In the genomic region with DNA sequence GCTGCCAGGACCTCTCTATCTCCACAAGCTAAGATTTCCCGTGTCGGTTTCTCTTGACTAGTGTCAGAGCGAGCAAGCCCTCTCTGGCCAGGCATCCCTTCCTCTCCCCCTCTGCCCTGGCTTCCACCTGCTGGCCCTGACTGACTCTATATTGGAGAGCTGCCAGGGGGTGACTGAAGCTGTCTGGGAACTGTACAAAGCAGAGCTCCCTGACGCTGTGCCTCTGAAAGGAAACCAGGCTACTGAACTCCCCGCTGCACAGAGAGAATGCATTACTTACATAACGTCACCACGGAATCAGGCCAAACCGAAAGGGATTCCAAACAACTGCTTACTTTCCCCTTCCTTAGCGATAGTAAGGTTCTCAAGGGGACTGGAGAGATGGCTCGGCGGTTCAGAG, we compare ENCODE assay signal across 9 mouse cellular contexts.
DNase-seq lines count a peak whose midpoint lies in the region; ATAC-seq lines count a peak whose summit lies in the region.
"Had no signal": no experiment of that assay in that cellular context is flagged by ENCODE, and none has a peak within 500 bp of the region (broad histone marks: within the 10 kb centered on the region; RNA-seq: fewer than 3 reads in every experiment).

No protein-coding gene starts in this region.

- DNase-seq in limb, embryonic 10.5 days (ENCODE audit: low spot score) = no peak
- DNase-seq in cerebellum, adult 18-20 months = peak; percentile 42 to 44
- DNase-seq in gastrocnemius, postnatal 10 days = peak; percentile 49
- peak; percentile 72 for DNase-seq in hindbrain, embryonic 14.5 days (ENCODE audit: low spot score)
- peak; percentile 41 to 67 for DNase-seq in layer of hippocampus, postnatal 14 days (ENCODE audit: low spot score in 2 of 2)
- no peak for DNase-seq in B cell, adult 2 months

- 0 out of 2 replicates have a peak, but pooled peaks cover 8% of the 10 kb centered on the region for H3K36me3 ChIP-seq in limb, embryonic 13.5 days
- H3K36me3 ChIP-seq in limb, embryonic 10.5 days = peaks cover 5% of the 10 kb centered on the region
- H3K36me3 ChIP-seq in hindbrain, embryonic 14.5 days (replicated peaks; ENCODE audit: control insufficient read depth, insufficient read depth) = no peaks in the 10 kb centered on the region
- H3K36me3 ChIP-seq in midbrain, embryonic 15.5 days (replicated peaks) = no peaks in the 10 kb centered on the region

- peaks cover 15% of the 10 kb centered on the region for H3K4me1 ChIP-seq in limb, embryonic 13.5 days
- peaks cover 4% of the 10 kb centered on the region for H3K4me1 ChIP-seq in limb, embryonic 10.5 days
- H3K4me1 ChIP-seq in hindbrain, embryonic 14.5 days (replicated peaks; ENCODE audit: control insufficient read depth, insufficient read depth, low read length) = peaks cover 7% of the 10 kb centered on the region
- peaks cover 6% of the 10 kb centered on the region; the same call in 1 of the 2 replicates for H3K4me1 ChIP-seq in midbrain, embryonic 15.5 days

- no peak overlapping the region for H3K9ac ChIP-seq in limb, embryonic 13.5 days
- no peak overlapping the region for H3K9ac ChIP-seq in hindbrain, embryonic 14.5 days
- no peak overlapping the region for H3K9ac ChIP-seq in midbrain, embryonic 15.5 days

- peak; percentile 67; the same call in 1 of the 2 replicates for ATAC-seq in limb, embryonic 13.5 days (ENCODE audit: low FRiP score, low read depth)
- peak; percentile 81 for ATAC-seq in hindbrain, embryonic 14.5 days (ENCODE audit: low FRiP score)
- ATAC-seq in midbrain, embryonic 15.5 days (replicated peaks) = peak; percentile 78

- H3K27me3 ChIP-seq in limb, embryonic 13.5 days = no peaks in the 10 kb centered on the region
- no peaks in the 10 kb centered on the region for H3K27me3 ChIP-seq in limb, embryonic 10.5 days (ENCODE audit: low read depth, poor library complexity, severe bottlenecking)
- no peaks in the 10 kb centered on the region for H3K27me3 ChIP-seq in hindbrain, embryonic 14.5 days (ENCODE audit: control insufficient read depth, insufficient read depth, low read length)
- no peaks in the 10 kb centered on the region for H3K27me3 ChIP-seq in midbrain, embryonic 15.5 days (replicated peaks)
- H3K27me3 ChIP-seq: CH12.LX had no signal

- 66% methylated on average over 11 of the region's 11 CpGs for WGBS in limb, embryonic 13.5 days
- 93% methylated on average over 11 of the region's 11 CpGs for WGBS in limb, embryonic 10.5 days
- WGBS in hindbrain, embryonic 14.5 days = 33% methylated on average over 11 of the region's 11 CpGs
- 37% methylated on average over 11 of the region's 11 CpGs for WGBS in midbrain, embryonic 15.5 days

- no peak overlapping the region for H3K27ac ChIP-seq in limb, embryonic 13.5 days
- H3K27ac ChIP-seq in limb, embryonic 10.5 days = no peak overlapping the region
- peak overlapping the region; percentile 61 for H3K27ac ChIP-seq in hindbrain, embryonic 14.5 days
- peak overlapping the region; percentile 51; the same call in 1 of the 2 replicates for H3K27ac ChIP-seq in midbrain, embryonic 15.5 days

- H3K4me2 ChIP-seq in limb, embryonic 13.5 days (replicated peaks) = no peak overlapping the region
- no peak overlapping the region; the same call in 1 of the 2 replicates for H3K4me2 ChIP-seq in hindbrain, embryonic 14.5 days (replicated peaks)
- no peak overlapping the region for H3K4me2 ChIP-seq in midbrain, embryonic 15.5 days

- H3K9me3 ChIP-seq in limb, embryonic 13.5 days = peaks cover 10% of the 10 kb centered on the region
- H3K9me3 ChIP-seq in limb, embryonic 10.5 days (replicated peaks) = 0 out of 2 replicates have a peak, but pooled peaks cover 3% of the 10 kb centered on the region
- peaks cover 10% of the 10 kb centered on the region for H3K9me3 ChIP-seq in hindbrain, embryonic 14.5 days (ENCODE audit: control insufficient read depth, low read length)
- H3K9me3 ChIP-seq in midbrain, embryonic 15.5 days = peaks cover 5% of the 10 kb centered on the region

- no peak overlapping the region for H3K4me3 ChIP-seq in limb, embryonic 13.5 days
- H3K4me3 ChIP-seq in limb, embryonic 10.5 days = no peak overlapping the region
- no peak overlapping the region for H3K4me3 ChIP-seq in hindbrain, embryonic 14.5 days (replicated peaks; ENCODE audit: low read length)
- H3K4me3 ChIP-seq in midbrain, embryonic 15.5 days = no peak overlapping the region

Comparison
In these comparisons a context has a peak if more than half of its experiments do, and no peak if none do; other contexts are left out.
1. H3K27ac ChIP-seq: peak in hindbrain, embryonic 14.5 days (single experiment) and midbrain, embryonic 15.5 days (single experiment); none in limb, embryonic 13.5 days (single experiment) and limb, embryonic 10.5 days (single experiment).
2. DNase-seq: peak in cerebellum, adult 18-20 months (2 of 2), gastrocnemius, postnatal 10 days (single experiment), hindbrain, embryonic 14.5 days (single experiment) and layer of hippocampus, postnatal 14 days (2 of 2); none in limb, embryonic 10.5 days (single experiment) and B cell, adult 2 months (0 of 2).
3. Peak in every context shown above with its lines, with median percentiles within 50 percentile points of each other: ATAC-seq.